Mouse (Mus musculus) heart, embryonic 14.5 days (tissue): ENCODE measurements around the gene Stom. TPM values are rescaled to one million over a fixed set of nuclear protein-coding genes. Genes with fewer than 3 reads are reported as not detected.

Experiments
- ATAC-seq: fragments of 200-750 bp; cut with Nextera tagmentation; 2 replicates; pipeline ENCODE4 v1.8.0; 2017; ENCODE audit warnings: low read depth, moderate TSS enrichment; ENCODE audit not compliant: insufficient number of reproducible peaks, insufficient read depth, low FRiP score
- H3K27ac ChIP-seq, 2 experiments: fragments of 200-500 bp in 1 of 2; fragments of 300-500 bp in 1 of 2; sonication (generic) in 1 of 2; replicated peaks in 1 of 2; 2 replicates each; pipeline ENCODE4 v1.5.1; 2012 to 2014; ENCODE audit warnings: low read depth in 2 of 2, low read length in 2 of 2, control low read depth in 1 of 2, mild to moderate bottlenecking in 1 of 2, mixed read lengths in 1 of 2; ENCODE audit not compliant: control insufficient read depth in 1 of 2, insufficient read depth in 1 of 2
- H3K27me3 ChIP-seq: fragments of 300-500 bp; sonication (generic); 2 replicates; pipeline ENCODE4 v1.6.1; 2014; ENCODE audit warnings: mild to moderate bottlenecking, low read length, control low read depth; ENCODE audit not compliant: control insufficient read depth, insufficient read depth
- H3K36me3 ChIP-seq: fragments of 300-500 bp; sonication (generic); 2 replicates; pipeline ENCODE4 v1.6.1; 2014; ENCODE audit warnings: mild to moderate bottlenecking, control low read depth, low read length, mixed read lengths; ENCODE audit not compliant: control insufficient read depth, insufficient read depth
- H3K4me1 ChIP-seq, 2 experiments: fragments of 200-500 bp in 1 of 2; fragments of 300-500 bp in 1 of 2; sonication (generic) in 1 of 2; 2 replicates each; pipeline ENCODE4 v1.6.1; 2012 to 2014; ENCODE audit warnings: low read length in 2 of 2, control low read depth in 1 of 2, mixed read lengths in 1 of 2; ENCODE audit not compliant: control insufficient read depth in 2 of 2, insufficient read depth in 2 of 2
- H3K4me2 ChIP-seq: fragments of 300-500 bp; sonication (generic); 2 replicates; pipeline ENCODE4 v1.6.1; 2014; ENCODE audit warnings: mild to moderate bottlenecking, low read length
- H3K4me3 ChIP-seq, 2 experiments: fragments of 200-500 bp in 1 of 2; fragments of 300-500 bp in 1 of 2; sonication (generic) in 1 of 2; 2 replicates each; pipeline ENCODE4 v1.5.1; 2012 to 2014; ENCODE audit warnings: low read length in 2 of 2, mild to moderate bottlenecking in 2 of 2, control low read depth in 1 of 2, low read depth in 1 of 2, moderate library complexity in 1 of 2; ENCODE audit not compliant: control insufficient read depth in 1 of 2, insufficient read depth in 1 of 2
- H3K9ac ChIP-seq: fragments of 300-500 bp; sonication (generic); 2 replicates; pipeline ENCODE4 v1.6.1; 2014; ENCODE audit warnings: mild to moderate bottlenecking, low read length
- H3K9me3 ChIP-seq: fragments of 300-500 bp; sonication (generic); 2 replicates; pipeline ENCODE4 v1.6.1; 2016; ENCODE audit warnings: low read length, control low read depth; ENCODE audit not compliant: control insufficient read depth
- WGBS: fragments of 180-500 bp; shearing (Covaris S2); extraction: QIAGEN DNeasy Blood & Tissue Kit; methylation state at CpG from one replicate; pipeline ENCODE4 v1.1.7; 2014; 5-methylcytosine and 5-hydroxymethylcytosine counted together
- polyA plus RNA-seq: library from polyadenylated mRNA; unstranded; fragments of >200 nt; fragmentation: Nextera tagmentation; extraction: Ambion mirVana; gene quantifications from 2 replicates; pipeline ENCODE4 v1.2.1, GENCODE M21; 2014

Gene Stom
- polyA plus RNA-seq, 1 experiment from 2014 or later: 46.7 TPM

DNA sequence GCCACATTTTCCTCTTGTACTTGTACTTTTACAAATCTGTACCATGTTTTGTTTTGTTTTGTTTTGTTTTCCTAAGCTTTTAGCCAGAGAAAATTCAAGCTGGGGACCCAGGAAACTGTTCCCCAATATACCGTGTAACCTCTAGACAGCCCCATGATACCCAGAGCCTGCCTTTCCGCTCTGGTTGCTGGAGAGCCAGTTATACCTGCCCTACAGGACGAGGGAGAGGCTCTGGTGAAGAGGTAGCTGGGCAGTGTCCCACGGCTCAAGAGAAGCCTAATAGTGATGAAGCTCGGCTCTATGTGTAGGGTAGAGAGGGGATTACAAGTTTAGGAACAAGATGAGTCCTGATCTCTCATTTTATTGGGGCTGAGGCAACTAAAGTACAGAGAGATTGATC is 51.6 kb downstream of the Stom start:
- H3K27ac ChIP-seq: no peak overlapping the region
- peaks cover 4% of the 10 kb centered on the region in 2 experiments; a peak in 2 of 4 replicates for H3K4me1 ChIP-seq
- H3K4me2 ChIP-seq: no peak overlapping the region
- H3K4me3 ChIP-seq: no peak overlapping the region
- no peaks in the 10 kb centered on the region for H3K9me3 ChIP-seq
- H3K36me3 ChIP-seq: peaks cover 52% of the 10 kb centered on the region
- ATAC-seq: no peak
- WGBS: 82% methylated on average over 5 of the region's 5 CpGs
- H3K27me3 ChIP-seq: no peaks in the 10 kb centered on the region
- H3K9ac ChIP-seq: no peak overlapping the region

DNA sequence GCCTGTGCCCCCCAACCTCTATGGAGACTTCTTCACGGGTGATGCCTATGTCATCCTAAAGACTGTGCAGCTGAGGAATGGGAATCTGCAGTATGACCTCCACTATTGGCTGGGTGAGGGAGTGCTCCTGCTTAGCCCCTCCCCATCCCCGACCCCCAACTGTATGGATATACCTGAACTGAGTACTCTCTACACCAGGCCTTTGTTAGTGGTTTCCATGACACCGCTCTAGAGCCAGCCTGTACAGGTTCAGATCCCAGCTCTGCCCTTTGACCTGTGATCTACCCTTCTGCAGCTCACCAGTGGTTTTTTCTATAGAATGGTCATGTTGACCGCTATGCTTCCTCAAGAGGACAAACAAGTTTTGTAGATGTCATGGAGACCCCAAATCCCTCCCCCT is 52.8 kb downstream of the Stom start:
- Histone ChIP-seq H3K9ac (no peak overlapping the region), H3K27ac (no peak overlapping the region), H3K4me3 (no peak overlapping the region), H3K27me3 (no peaks in the 10 kb centered on the region), H3K9me3 (no peaks in the 10 kb centered on the region), H3K4me1 (peaks cover 4% of the 10 kb centered on the region in 2 experiments; a peak in 2 of 4 replicates), H3K4me2 (no peak overlapping the region), H3K36me3 (peaks cover 43% of the 10 kb centered on the region)
- 84% methylated on average over 4 of the region's 4 CpGs for WGBS
- ATAC-seq: no peak

DNA sequence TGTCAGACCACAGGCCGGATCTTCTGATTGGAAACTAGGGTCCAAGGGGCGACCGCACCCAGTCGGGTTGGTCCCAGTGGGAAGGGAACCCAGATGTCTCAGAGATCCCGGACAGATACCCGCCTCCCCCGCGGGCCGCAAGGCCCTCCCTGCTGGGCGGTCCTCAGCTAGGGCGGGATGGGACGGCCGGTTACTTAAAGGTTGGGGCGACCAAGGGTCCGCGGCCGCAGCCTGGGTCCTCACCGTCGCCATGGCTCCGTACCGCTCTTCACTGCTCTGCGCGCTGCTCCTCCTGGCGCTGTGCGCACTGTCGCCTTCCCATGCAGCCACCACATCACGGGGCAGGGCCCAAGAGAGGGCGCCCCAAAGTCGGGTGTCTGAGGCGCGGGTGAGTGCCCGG is 54.6 kb downstream of the Stom start:
- peaks cover 17 to 21% of the 10 kb centered on the region in 2 experiments for H3K4me1 ChIP-seq
- peak overlapping the region; percentile 54 for H3K9ac ChIP-seq
- no peak for ATAC-seq
- H3K4me2 ChIP-seq: peak overlapping the region; percentile 71
- WGBS: 7% methylated on average over 32 of the region's 32 CpGs
- H3K36me3 ChIP-seq: peaks cover 35% of the 10 kb centered on the region
- H3K4me3 ChIP-seq: peak overlapping the region; percentile 34 to 36
- no peaks in the 10 kb centered on the region for H3K9me3 ChIP-seq
- H3K27ac ChIP-seq: no peak overlapping the region
- H3K27me3 ChIP-seq: no peaks in the 10 kb centered on the region

DNA sequence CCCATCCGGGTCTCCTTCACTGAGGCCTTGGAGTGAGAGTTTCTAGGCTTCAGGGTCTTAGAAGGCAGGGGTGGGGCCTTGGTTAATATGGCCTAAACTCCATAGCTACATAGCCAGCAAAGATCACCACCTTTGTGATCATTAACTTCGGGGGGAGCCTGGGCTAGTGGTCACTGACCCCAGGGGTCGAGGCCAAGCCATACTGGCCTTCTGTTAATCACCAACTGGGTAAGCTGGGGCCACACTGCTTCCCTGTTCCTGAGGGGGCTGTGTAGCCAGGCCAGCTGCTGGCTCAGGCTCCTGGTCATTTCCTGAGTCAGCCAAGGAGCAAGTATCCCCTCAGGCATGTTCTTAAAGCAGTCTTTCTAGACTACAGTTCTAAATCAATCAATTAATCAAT is 56.8 kb downstream of the Stom start:
- ATAC-seq: no peak
- no peak overlapping the region for H3K4me3 ChIP-seq
- no peak overlapping the region for H3K9ac ChIP-seq
- peaks cover 17 to 37% of the 10 kb centered on the region in 2 experiments for H3K4me1 ChIP-seq
- no peaks in the 10 kb centered on the region for H3K27me3 ChIP-seq
- H3K27ac ChIP-seq: no peak overlapping the region
- no peak overlapping the region for H3K4me2 ChIP-seq
- no peaks in the 10 kb centered on the region for H3K9me3 ChIP-seq
- WGBS: 73% methylated on average over 3 of the region's 3 CpGs
- H3K36me3 ChIP-seq: peaks cover 13% of the 10 kb centered on the region

DNA sequence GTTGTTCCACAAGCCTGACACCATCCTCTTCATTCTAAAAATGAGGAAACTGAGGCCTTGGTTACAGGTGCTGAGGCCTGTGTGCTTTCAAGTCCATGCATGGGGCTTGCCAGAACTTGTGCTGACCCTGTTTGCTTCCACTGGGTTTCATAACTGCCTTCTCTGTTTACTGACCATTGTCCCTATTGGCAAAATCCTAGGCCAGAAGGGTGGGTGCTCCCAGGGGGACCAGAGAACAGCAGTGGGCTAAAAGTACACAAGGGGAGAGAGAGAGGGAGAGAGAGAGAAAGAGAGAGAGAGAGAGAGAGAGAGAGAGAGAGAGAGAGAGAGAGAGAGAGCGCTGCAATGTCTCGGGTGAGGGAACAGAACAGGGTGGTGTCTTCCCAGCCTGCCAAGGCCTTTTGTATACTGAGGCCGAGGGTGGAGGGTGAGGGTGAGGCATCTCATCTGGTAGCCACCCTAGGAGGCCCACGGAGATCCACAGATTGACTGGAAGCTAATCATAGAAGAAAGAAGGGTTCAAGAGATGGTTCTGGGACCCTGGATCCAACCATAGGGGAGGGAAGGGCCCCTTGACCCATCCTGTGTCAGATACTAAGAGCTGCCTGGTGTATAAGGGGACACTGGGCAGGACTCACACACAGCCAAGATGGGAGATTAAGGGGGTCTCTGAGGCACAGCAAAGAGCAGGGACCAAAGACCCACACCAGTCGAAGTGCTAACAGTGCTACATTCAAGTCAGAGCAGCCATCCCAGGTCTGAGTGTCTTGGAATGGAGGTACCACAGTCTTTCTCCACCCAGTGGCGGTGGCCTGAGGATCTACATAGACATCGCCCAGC is 58.2 kb downstream of the Stom start:
- no peaks in the 10 kb centered on the region for H3K36me3 ChIP-seq
- peaks cover 25 to 48% of the 10 kb centered on the region in 2 experiments for H3K4me1 ChIP-seq
- no peaks in the 10 kb centered on the region for H3K27me3 ChIP-seq
- H3K9ac ChIP-seq: no peak overlapping the region
- H3K9me3 ChIP-seq: no peaks in the 10 kb centered on the region
- H3K4me3 ChIP-seq: no peak overlapping the region
- ATAC-seq: no peak
- H3K4me2 ChIP-seq: no peak overlapping the region
- WGBS: 89% methylated on average over 7 of the region's 7 CpGs
- H3K27ac ChIP-seq: peak overlapping the region; percentile 33 to 80; a peak in 3 of 4 replicates

DNA sequence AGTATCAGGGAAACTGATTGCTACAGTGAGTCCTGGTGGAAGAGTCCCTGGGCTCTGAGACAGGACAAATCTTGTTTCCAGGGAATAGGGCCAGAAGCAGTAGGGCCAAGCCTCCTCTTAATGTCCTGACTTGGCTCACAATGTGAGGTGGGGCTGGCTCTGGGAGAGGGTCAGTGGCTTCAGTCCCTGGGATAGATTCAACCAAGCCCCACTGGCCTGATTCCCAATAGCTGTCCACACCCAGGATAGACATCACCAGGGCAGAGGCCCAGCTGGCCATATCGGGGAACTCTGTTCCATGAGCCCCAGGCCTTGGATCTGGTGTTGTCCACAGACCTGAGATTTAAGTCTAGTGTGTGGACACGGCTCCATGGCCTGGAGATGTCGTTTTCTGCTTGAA is 59.1 kb downstream of the Stom start:
- Histone ChIP-seq H3K27me3 (no peaks in the 10 kb centered on the region), H3K9me3 (no peaks in the 10 kb centered on the region), H3K36me3 (no peaks in the 10 kb centered on the region), H3K4me2 (no peak overlapping the region), H3K4me3 (no peak overlapping the region), H3K9ac (peak overlapping the region; percentile 39; the same call in 1 of the 2 replicates), H3K27ac (peak overlapping the region; percentile 61 to 80), H3K4me1 (peaks cover 32 to 57% of the 10 kb centered on the region in 2 experiments)
- 32% methylated on average over 3 of the region's 3 CpGs for WGBS
- peak; percentile 72 for ATAC-seq

DNA sequence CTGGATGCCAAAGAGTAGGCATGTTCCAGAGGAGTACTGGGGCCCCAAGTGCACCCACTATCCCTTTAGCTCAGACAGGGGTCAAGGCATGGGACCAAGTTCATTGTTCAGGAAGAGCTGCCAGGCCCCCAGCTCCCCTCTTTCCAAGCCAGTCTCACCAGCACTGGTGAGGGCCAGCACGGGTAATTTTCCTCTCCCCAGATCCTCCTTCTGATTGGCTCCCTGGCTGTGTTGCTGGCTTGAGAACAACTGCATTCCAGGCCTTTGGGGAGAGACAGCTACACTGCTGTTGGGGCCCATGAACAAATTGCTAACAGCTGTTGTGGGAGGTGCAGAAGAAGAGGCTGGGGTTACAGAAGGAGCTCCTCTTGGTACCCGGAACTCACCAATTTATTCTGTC is 63.2 kb downstream of the Stom start:
- Histone ChIP-seq H3K27ac (peak overlapping the region; percentile 74 to 78), H3K4me3 (no peak overlapping the region), H3K27me3 (no peaks in the 10 kb centered on the region), H3K9me3 (no peaks in the 10 kb centered on the region), H3K36me3 (no peaks in the 10 kb centered on the region), H3K9ac (no peak overlapping the region; the same call in 1 of the 2 replicates), H3K4me2 (no peak overlapping the region), H3K4me1 (peaks cover 60 to 85% of the 10 kb centered on the region in 2 experiments)
- ATAC-seq: no peak; the same call in 1 of the 2 replicates
- 19% methylated on average over 2 of the region's 2 CpGs for WGBS
